In genomic region chr2:93956908-93957784, GRCm38 (mm10) we compare ENCODE assay signal across 9 mouse cellular contexts. TPM values are rescaled to one million over a fixed set of nuclear protein-coding genes. Genes with fewer than 3 reads are reported as not detected.
A peak's percentile ranks its signal among the peaks of the same experiment; 100 is the strongest.
DNase-seq lines count a peak whose midpoint lies in the region; ATAC-seq and TF ChIP-seq lines count a peak whose summit lies in the region.
"Had no signal": no experiment of that assay in that cellular context is flagged by ENCODE, and none has a peak within 500 bp of the region (broad histone marks: within the 10 kb centered on the region; RNA-seq: fewer than 3 reads in every experiment).

Gene Gm13889 (minus strand): TSS chr2:93957201.

- TF ChIP-seq CTCF in testis, adult 2 months (IDR thresholded peaks at IDR 0.05; ENCODE audit: control insufficient read depth, insufficient read depth, insufficient replicate concordance, low read depth, low read length): no peak

- peak within 1 kb of the TSS; percentile 95 for H3K4me2 ChIP-seq in forebrain, embryonic 12.5 days
- H3K4me2 ChIP-seq in heart, embryonic 14.5 days (ENCODE audit: low read length): peak within 1 kb of the TSS; percentile 84
- peak within 1 kb of the TSS; percentile 83 for H3K4me2 ChIP-seq in liver, embryonic 11.5 days
- peak within 1 kb of the TSS; percentile 98 for H3K4me2 ChIP-seq in neural tube, embryonic 12.5 days (replicated peaks)

- no peak for DNase-seq in testis, postnatal 14 days (ENCODE audit: low spot score)
- DNase-seq in kidney, postnatal 10 days: peak; percentile 92
- peak; percentile 41 for DNase-seq in liver, embryonic 11.5 days (ENCODE audit: low spot score)
- peak; percentile 54 for DNase-seq in thymus, postnatal 14 days

- H3K9me3 ChIP-seq in forebrain, embryonic 12.5 days: no peaks in the 10 kb centered on the region
- H3K9me3 ChIP-seq in heart, embryonic 14.5 days (ENCODE audit: control insufficient read depth, low read length): no peaks in the 10 kb centered on the region
- H3K9me3 ChIP-seq in liver, embryonic 11.5 days (ENCODE audit: control insufficient read depth, low read length): no peaks in the 10 kb centered on the region
- H3K9me3 ChIP-seq in neural tube, embryonic 12.5 days: no peaks in the 10 kb centered on the region

- peaks cover 34% of the 10 kb centered on the region for H3K4me1 ChIP-seq in testis, adult 2 months (ENCODE audit: control insufficient read depth, insufficient read depth, low read length)
- peaks cover 42% of the 10 kb centered on the region for H3K4me1 ChIP-seq in forebrain, embryonic 12.5 days
- peaks cover 9 to 13% of the 10 kb centered on the region in 2 experiments for H3K4me1 ChIP-seq in heart, embryonic 14.5 days (ENCODE audit: control insufficient read depth in 2 of 2, insufficient read depth in 2 of 2, low read length in 2 of 2)
- H3K4me1 ChIP-seq in liver, embryonic 11.5 days (replicated peaks; ENCODE audit: control insufficient read depth, insufficient read depth, low read length): peaks cover 4% of the 10 kb centered on the region; the same call in 1 of the 2 replicates
- H3K4me1 ChIP-seq in neural tube, embryonic 12.5 days: peaks cover 31% of the 10 kb centered on the region

- TF ChIP-seq POLR2A in testis, adult 2 months (IDR thresholded peaks at IDR 0.05; ENCODE audit: control insufficient read depth, low read depth, low read length): peak; percentile 18; the same call in 1 of the 2 replicates

- H3K9ac ChIP-seq in forebrain, embryonic 12.5 days: peak within 1 kb of the TSS; percentile 90
- peak within 1 kb of the TSS; percentile 72 for H3K9ac ChIP-seq in heart, embryonic 14.5 days (ENCODE audit: low read length)
- H3K9ac ChIP-seq in liver, embryonic 11.5 days (ENCODE audit: low read depth, low read length): peak within 1 kb of the TSS; percentile 55; the same call in 1 of the 2 replicates
- H3K9ac ChIP-seq in neural tube, embryonic 12.5 days: peak within 1 kb of the TSS; percentile 83

- H3K36me3 ChIP-seq in testis, adult 2 months (ENCODE audit: control insufficient read depth, insufficient read depth, low read length): no peaks in the 10 kb centered on the region
- no peaks in the 10 kb centered on the region for H3K36me3 ChIP-seq in forebrain, embryonic 12.5 days (replicated peaks)
- no peaks in the 10 kb centered on the region for H3K36me3 ChIP-seq in heart, embryonic 14.5 days (ENCODE audit: control insufficient read depth, insufficient read depth, low read length)
- H3K36me3 ChIP-seq in liver, embryonic 11.5 days (ENCODE audit: control insufficient read depth, insufficient read depth, low read length): no peaks in the 10 kb centered on the region
- no peaks in the 10 kb centered on the region for H3K36me3 ChIP-seq in neural tube, embryonic 12.5 days

- H3K27ac ChIP-seq in testis, adult 2 months (ENCODE audit: control insufficient read depth, insufficient read depth, low read depth, low read length): peak within 1 kb of the TSS; percentile 81
- H3K27ac ChIP-seq in forebrain, embryonic 12.5 days: peak within 1 kb of the TSS; percentile 94
- H3K27ac ChIP-seq in heart, embryonic 14.5 days (replicated peaks in 1 of 2; ENCODE audit: control insufficient read depth in 1 of 2, insufficient read depth in 1 of 2, low read depth in 2 of 2, low read length in 2 of 2): peak within 1 kb of the TSS in 1 of 2 experiments; percentile 15; a peak in 1 of 4 replicates
- H3K27ac ChIP-seq in liver, embryonic 11.5 days (ENCODE audit: low read depth, low read length): no peak within 1 kb of the TSS
- H3K27ac ChIP-seq in neural tube, embryonic 12.5 days: no peak within 1 kb of the TSS

- no peaks in the 10 kb centered on the region for H3K27me3 ChIP-seq in testis, adult 2 months (ENCODE audit: control insufficient read depth, insufficient read depth, low read length)
- peaks cover 37% of the 10 kb centered on the region for H3K27me3 ChIP-seq in forebrain, embryonic 12.5 days
- H3K27me3 ChIP-seq in heart, embryonic 14.5 days (ENCODE audit: control insufficient read depth, insufficient read depth, low read length): peaks cover 44% of the 10 kb centered on the region
- H3K27me3 ChIP-seq in liver, embryonic 11.5 days (replicated peaks; ENCODE audit: control insufficient read depth, insufficient read depth, low read length): peaks cover 54% of the 10 kb centered on the region
- peaks cover 58% of the 10 kb centered on the region for H3K27me3 ChIP-seq in neural tube, embryonic 12.5 days (replicated peaks)
- H3K27me3 ChIP-seq: CH12.LX had no signal

- 2% methylated on average over 55 of the region's 62 CpGs for WGBS in forebrain, embryonic 12.5 days
- 12% methylated on average over 34 of the region's 62 CpGs for WGBS in heart, embryonic 14.5 days
- WGBS in liver, embryonic 11.5 days: 10% methylated on average over 38 of the region's 62 CpGs
- 4% methylated on average over 41 of the region's 62 CpGs for WGBS in neural tube, embryonic 12.5 days

- ATAC-seq in forebrain, embryonic 12.5 days (ENCODE audit: low FRiP score): peak; percentile 79
- peak; percentile 69 for ATAC-seq in heart, embryonic 14.5 days (ENCODE audit: insufficient number of reproducible peaks, insufficient read depth, low FRiP score, low read depth)
- no peak; the same call in 1 of the 2 replicates for ATAC-seq in liver, embryonic 11.5 days (replicated peaks; ENCODE audit: low FRiP score)
- peak; percentile 70 for ATAC-seq in neural tube, embryonic 12.5 days (ENCODE audit: low FRiP score, low read depth)

- H3K4me3 ChIP-seq in testis, adult 2 months (ENCODE audit: control insufficient read depth, low read depth, low read length): peak within 1 kb of the TSS; percentile 84
- peak within 1 kb of the TSS; percentile 83 for H3K4me3 ChIP-seq in forebrain, embryonic 12.5 days (replicated peaks)
- peak within 1 kb of the TSS; percentile 54 to 57 for H3K4me3 ChIP-seq in heart, embryonic 14.5 days (ENCODE audit: control insufficient read depth in 1 of 2, insufficient read depth in 1 of 2, low read depth in 1 of 2, low read length in 2 of 2)
- H3K4me3 ChIP-seq in liver, embryonic 11.5 days (ENCODE audit: low read depth, low read length): peak within 1 kb of the TSS; percentile 52
- H3K4me3 ChIP-seq in neural tube, embryonic 12.5 days: peak within 1 kb of the TSS; percentile 68

RNA-seq across cellular contexts. Expression of gene Gm13889, which starts in this region (rescaled TPM):
- 7.6 and 8.3 TPM in 2 replicates for polyA plus RNA-seq in testis, adult 2 months (2012; rRNA removed)
- polyA plus RNA-seq in forebrain, embryonic 12.5 days (2016; fragmentation: Nextera tagmentation; extraction: Ambion mirVana): 22.1 and 25.3 TPM in 2 replicates
- polyA plus RNA-seq in heart, embryonic 14.5 days (2014; fragmentation: Nextera tagmentation; extraction: Ambion mirVana): 8.3 and 9.9 TPM in 2 replicates
- 2.3 and 3.3 TPM in 2 replicates for polyA plus RNA-seq in liver, embryonic 11.5 days (2014; fragmentation: Nextera tagmentation; extraction: Ambion mirVana)
- polyA plus RNA-seq in neural tube, embryonic 12.5 days (2016; fragmentation: Nextera tagmentation; extraction: Ambion mirVana): 11.6 and 12.6 TPM in 2 replicates

Comparison
In these comparisons a context has a peak if more than half of its experiments do, and no peak if none do; other contexts are left out.
1. H3K27ac ChIP-seq: peak in testis, adult 2 months (single experiment) and forebrain, embryonic 12.5 days (single experiment); none in liver, embryonic 11.5 days (single experiment) and neural tube, embryonic 12.5 days (single experiment).
2. Peak in every context shown above with its lines, with median percentiles within 50 percentile points of each other: H3K4me3 ChIP-seq, H3K4me2 ChIP-seq and H3K9ac ChIP-seq.